Mouse (Mus musculus): ENCODE results near the gene Olfr1496.
"Not testable (repeated sequence)": the region's sequence is repeated elsewhere in the genome, so short reads cannot be mapped to it uniquely, and the experiment has no call there.

Gene Olfr1496

DNA sequence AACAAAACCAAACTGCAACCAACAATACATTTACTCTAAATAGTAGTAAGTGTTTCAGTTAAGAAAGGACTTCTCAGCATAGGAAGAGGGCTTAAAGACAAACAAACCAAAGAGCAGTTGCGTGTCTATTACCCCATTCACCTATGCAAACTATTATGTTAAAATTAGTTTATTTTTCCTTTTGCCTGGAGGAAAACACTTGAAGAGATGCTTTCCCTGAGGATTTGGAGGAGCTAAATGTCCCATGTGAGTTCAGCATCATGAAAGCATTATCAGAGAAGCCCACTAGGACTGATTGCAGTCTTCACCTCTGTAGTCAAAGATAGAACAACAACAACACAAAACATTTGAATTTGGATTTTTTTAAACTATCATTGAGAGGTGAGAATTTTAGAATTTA lies at the start of gene Olfr1496:
Olfr1496 (plus strand) TSS at position 301 of the 400 bp plus-strand sequence.
- DNase-seq, result no peak

DNA sequence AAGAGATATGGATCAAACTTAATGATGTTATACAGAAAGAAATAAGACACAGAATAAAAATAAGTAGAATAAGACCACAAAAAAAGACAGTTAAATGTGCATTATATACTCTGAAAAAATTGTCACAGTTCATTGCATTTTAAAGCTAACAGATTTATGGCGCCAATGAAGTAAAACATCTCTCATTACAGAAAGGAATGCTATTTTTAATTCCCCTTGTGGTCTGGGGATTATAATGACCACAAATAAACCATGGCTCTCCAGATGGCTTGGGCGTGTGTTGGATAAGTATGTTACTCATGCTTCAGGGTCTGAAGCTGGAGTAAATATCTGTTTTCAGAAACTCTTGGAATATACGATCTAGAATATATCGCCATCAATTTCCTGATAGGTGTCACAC lies 38.2 kb upstream of the Olfr1496 start, which contains the start of gene Olfr1494:
Olfr1494 (plus strand) TSS at position 301 of the 400 bp plus-strand sequence.
- no peak for DNase-seq

DNA sequence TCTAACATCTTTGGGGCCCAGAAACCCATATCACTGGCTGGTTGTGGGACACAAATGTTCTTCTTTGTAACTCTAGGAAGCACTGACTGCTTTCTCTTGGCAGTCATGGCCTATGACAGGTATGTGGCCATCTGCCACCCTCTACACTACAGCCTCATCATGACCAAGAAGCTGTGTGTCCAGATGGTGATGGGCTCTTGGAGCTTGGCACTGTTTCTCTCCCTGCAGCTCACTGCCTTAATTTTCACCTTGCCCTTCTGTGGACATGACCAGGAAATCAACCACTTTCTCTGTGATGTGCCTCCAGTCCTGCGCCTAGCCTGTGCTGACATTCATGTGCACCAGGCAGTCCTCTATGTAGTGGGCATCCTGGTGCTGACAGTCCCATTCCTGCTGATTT lies 28.3 kb upstream of the Olfr1496 start:
- no peak for DNase-seq

DNA sequence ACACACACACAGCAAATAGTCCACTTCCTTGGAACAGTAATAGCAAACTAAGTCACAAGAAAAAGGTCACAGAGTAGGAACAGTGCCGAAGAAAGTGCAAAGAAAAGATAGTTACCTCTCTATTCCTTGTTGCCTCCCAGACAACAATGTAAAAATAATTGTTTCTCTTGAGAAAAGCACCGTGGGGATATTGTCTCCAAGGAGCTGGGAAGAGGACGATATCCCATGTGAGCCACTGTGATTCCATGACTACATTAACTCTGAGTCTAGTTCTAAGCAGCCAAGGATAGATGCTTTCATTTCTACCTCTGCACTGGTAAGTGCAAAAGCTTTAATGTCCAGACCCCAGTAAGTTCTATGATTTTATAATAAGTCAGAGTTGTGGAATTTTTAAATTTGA lies 13.4 kb upstream of the Olfr1496 start, which contains the start of gene Olfr1495:
Olfr1495 (plus strand) TSS at position 301 of the 400 bp plus-strand sequence.
- DNase-seq, result no peak

DNA sequence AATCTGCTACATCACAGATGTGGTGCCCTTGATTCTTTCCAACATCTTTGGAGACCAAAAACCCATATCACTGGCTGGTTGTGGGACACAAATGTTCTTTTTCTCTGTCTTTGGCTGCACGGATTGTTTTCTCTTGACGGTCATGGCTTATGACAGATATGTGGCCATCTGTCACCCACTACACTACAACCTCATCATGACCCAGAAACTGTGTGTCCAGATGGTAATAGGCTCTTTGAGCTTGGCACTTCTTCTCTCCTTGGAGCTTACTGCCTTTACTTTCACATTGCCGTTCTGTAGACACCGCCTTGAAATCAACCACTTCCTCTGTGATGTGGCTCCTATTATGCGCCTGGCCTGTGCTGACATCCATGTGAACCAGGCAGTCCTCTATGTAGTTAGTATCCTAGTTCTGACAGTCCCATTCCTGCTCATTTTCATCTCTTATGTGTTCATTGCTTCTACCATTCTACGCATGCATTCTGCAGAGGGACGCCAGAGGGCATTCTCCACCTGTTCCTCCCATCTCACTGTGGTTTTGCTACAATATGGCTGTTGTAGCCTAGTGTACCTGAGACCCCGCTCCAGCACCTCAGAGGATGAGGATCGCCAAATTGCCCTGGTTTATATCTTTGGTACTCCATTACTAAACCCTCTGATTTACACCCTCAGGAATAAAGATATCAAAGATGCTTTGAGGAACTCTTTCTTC lies 9.0 kb upstream of the Olfr1496 start:
- DNase-seq, result no peak

DNA sequence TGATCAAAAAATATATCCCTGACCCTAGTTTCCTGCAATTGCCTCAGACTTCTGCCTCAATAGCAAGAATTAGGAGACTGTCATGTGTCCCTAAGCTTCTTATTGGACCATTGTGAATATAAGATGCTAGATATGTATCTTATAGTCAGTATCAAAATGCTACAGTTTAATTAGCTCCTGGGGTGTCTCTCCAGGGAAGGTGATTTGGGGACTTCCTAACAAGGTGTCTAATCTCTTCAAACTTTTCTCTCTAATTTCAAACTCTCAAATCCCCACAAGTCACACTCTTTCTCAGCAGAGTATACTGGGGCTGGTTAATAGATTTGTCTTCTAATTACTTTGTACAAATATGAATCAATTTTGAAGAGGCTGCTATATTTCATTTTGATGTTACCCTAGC lies 20.4 kb downstream of the Olfr1496 start, which contains the start of gene Olfr1497:
Olfr1497 (minus strand) TSS at position 101 of the 400 bp plus-strand sequence.
- DNase-seq, result no peak

DNA sequence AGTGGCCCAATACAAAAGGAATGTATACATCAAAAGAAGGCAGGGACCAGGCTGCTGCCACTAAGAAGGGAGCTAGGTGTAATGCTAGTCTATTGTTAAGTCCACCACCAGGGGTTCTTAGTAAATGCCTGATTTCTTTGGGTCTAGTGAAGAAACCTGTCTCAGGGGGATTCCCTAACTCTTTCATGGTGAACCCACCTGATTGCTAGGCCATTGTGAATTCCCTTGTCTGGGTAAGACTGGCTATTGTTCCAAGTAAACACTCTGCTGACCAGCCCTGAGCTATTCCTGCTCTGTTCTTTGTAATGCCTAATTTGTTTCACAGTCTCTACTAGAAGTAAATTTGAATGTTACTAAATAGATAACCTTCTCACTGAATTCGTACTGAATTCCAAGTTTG lies 27.8 kb downstream of the Olfr1496 start:
- not testable (repeated sequence) for DNase-seq

DNA sequence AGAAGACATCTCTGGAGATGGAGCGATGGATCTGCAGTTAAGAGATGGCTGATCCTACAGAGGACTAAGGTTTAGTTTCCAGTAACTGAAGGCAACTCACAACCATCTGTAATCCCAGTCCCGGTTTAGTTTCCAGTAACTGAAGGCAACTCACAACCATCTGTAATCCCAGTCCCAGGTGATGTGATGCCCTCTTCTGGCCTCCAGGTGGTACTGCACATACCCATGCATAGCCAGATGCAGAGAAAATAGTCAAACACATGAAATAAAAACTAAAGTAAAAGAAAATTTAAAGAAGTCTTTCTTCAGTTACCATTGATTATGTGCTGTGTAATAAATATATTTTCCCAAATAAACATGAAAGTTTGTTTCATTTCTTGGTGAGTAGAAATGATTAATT lies 35.1 kb downstream of the Olfr1496 start:
- no peak for DNase-seq

DNA sequence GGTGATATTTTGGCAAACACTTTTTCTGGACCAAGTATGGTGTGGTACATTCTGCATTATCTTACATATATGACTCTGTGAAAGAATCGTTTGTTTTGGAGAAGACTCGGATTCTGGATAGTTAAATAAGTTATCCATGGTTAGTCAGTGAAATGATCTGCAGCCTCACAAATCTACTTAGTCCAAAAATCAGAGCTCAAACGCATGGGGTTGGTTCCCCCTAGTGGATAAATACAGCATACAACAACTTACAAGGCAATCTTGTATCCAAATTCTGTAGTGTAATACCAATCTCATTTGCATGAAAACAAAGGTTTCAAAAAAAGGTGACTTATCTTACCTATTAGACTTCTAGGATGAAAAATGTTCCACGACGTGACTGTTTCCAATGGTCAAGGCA lies 41.1 kb downstream of the Olfr1496 start:
- DNase-seq, result no peak

DNA sequence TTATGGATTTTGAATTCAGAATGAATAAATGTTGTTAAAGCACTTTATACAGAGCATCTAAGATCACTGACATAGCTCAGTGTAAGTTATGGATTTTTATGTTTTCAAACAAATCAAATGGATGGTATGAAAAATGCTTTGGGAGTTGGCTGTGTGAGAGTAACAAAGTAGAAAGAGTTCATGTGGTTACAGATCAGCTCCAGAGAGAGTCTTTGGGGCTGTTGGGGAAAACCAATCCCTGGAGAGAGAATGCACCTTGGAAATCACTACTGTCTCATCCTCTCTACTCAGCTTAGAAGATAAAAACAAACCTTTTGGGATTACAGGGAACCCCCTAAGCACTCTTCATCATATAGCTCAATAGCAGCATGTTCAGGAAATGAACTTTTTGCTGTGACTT lies 41.7 kb downstream of the Olfr1496 start, which contains the start of gene Olfr1499:
Olfr1499 (minus strand) TSS at position 101 of the 400 bp plus-strand sequence.
- no peak for DNase-seq

DNA sequence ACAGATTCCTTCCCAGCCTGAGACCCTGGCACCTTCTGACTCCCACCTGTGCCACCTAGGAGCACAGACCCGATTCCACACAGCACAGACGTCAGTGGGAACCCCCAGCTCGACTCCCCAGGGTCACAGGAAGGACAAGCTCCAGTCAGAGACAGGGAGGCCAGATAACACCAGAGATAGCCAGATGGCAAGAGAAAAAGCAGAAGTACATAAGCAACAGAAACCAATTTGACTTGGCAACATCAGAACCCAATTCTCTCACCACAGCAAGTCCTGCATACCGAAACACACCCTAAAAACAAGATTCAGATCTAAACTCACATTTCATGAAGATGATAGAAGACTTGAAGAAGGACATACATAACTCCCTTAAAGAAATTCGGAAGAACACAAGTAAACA lies 43.2 kb downstream of the Olfr1496 start:
- DNase-seq, result no peak

DNA sequence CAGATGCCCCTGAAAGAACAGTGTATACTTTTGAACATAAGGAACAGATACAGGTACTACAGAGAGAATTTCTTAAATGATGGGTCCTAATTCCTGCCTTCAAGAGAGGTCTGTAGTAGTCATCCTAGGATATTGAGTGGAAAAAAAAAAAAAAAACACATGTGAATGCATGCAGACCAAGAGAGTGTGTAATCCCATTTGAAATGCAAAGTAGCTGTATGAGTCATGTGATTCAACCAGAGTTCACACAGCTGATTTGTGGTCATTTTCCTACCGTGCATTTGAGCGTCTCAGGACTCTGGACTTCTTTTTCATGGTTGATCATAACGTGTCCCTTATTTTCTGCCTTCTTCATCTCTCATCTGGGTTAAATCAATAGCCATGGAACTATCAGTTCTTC lies 50.8 kb downstream of the Olfr1496 start:
- no peak for DNase-seq

DNA sequence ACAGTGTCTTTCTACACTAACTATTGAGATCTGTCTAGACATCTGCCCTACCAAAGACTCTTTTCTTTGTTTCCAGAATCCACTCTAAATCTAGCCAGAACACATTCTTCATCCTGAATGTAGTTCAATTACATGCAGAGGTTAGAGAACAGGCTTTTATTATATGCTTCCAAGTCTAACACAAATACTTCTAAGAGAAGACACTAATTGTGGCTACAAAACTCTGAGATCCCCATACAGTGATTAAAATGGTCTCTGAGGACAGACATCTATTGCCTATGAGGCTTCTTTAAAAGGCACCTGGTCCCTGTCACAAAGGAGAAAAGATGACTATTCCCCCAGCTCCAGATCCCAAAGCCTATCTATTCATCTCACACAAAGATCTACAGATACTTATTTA lies 52.7 kb downstream of the Olfr1496 start, which contains the start of gene Olfr1500:
Olfr1500 (minus strand) TSS at position 101 of the 400 bp plus-strand sequence.
- DNase-seq, result no peak

Measured in right cerebral cortex, postnatal 4 days (tissue).